In genomic region chr8:86758651-86759050, GRCm38 (mm10) we compare ENCODE assay signal across 18 mouse cellular contexts. TPM values are rescaled to one million over a fixed set of nuclear protein-coding genes. Genes with fewer than 3 reads are reported as not detected.
DNase-seq lines count a peak whose midpoint lies in the region; ATAC-seq and TF ChIP-seq lines count a peak whose summit lies in the region.
"Had no signal": no experiment of that assay in that cellular context is flagged by ENCODE, and none has a peak within 500 bp of the region (broad histone marks: within the 10 kb centered on the region; RNA-seq: fewer than 3 reads in every experiment).

No protein-coding gene starts in this region.

- no peaks in the 10 kb centered on the region for H3K9me3 ChIP-seq in lung, postnatal 0 days (ENCODE audit: low read length)
- no peaks in the 10 kb centered on the region for H3K9me3 ChIP-seq in intestine, postnatal 0 days (ENCODE audit: control insufficient read depth)
- H3K9me3 ChIP-seq: embryonic facial prominence, embryonic 13.5 days; forebrain, embryonic 15.5 days; midbrain, embryonic 10.5 days had no signal

- peaks cover 4% of the 10 kb centered on the region; the same call in 1 of the 2 replicates for H3K4me1 ChIP-seq in lung, postnatal 0 days (ENCODE audit: insufficient read depth, low read depth, low read length)
- 0 out of 2 replicates have a peak, but pooled peaks cover 11% of the 10 kb centered on the region for H3K4me1 ChIP-seq in intestine, postnatal 0 days (replicated peaks; ENCODE audit: control insufficient read depth, insufficient read depth, low read length)
- H3K4me1 ChIP-seq: embryonic facial prominence, embryonic 13.5 days had no signal

- no peak for DNase-seq in lung, postnatal 0 days (ENCODE audit: low spot score)
- no peak for DNase-seq in lung, postnatal 25 days (ENCODE audit: low spot score)
- DNase-seq in MN1 (ENCODE audit: low spot score): no peak
- DNase-seq in layer of hippocampus, adult 9-10 months (ENCODE audit: low spot score): no peak
- DNase-seq in right cerebral cortex, postnatal 4 days: no peak
- DNase-seq: cerebellum, adult 2 months; gastrocnemius, postnatal 25 days; heart, postnatal 10 days; kidney, adult 8-10 months; kidney, postnatal 36 days; right cerebral cortex, postnatal 25 days; thymus, postnatal 14 days had no signal

- no peak for TF ChIP-seq EP300 in lung, postnatal 0 days (IDR thresholded peaks at IDR 0.05)

- 45% methylated on average over 3 of the region's 3 CpGs for WGBS in lung, postnatal 0 days
- 46% methylated on average over 3 of the region's 3 CpGs for WGBS in intestine, postnatal 0 days

- H3K4me2 ChIP-seq in lung, postnatal 0 days (replicated peaks; ENCODE audit: low read depth, low read length): no peak overlapping the region
- H3K4me2 ChIP-seq in intestine, postnatal 0 days (replicated peaks; ENCODE audit: low read depth): no peak overlapping the region
- H3K4me2 ChIP-seq: embryonic facial prominence, embryonic 13.5 days; forebrain, embryonic 15.5 days; heart, embryonic 11.5 days had no signal

- no peaks in the 10 kb centered on the region for H3K36me3 ChIP-seq in lung, postnatal 0 days (ENCODE audit: insufficient read depth, low read length)
- no peaks in the 10 kb centered on the region for H3K36me3 ChIP-seq in intestine, postnatal 0 days (ENCODE audit: control insufficient read depth, insufficient read depth)
- H3K36me3 ChIP-seq: embryonic facial prominence, embryonic 13.5 days; forebrain, embryonic 15.5 days; midbrain, embryonic 10.5 days had no signal

- H3K27me3 ChIP-seq in lung, postnatal 0 days (replicated peaks; ENCODE audit: insufficient read depth, low read length): no peaks in the 10 kb centered on the region
- no peaks in the 10 kb centered on the region for H3K27me3 ChIP-seq in intestine, postnatal 0 days (replicated peaks; ENCODE audit: control insufficient read depth, insufficient read depth, low read length)
- H3K27me3 ChIP-seq: forebrain, embryonic 15.5 days had no signal

- no peak overlapping the region for H3K4me3 ChIP-seq in lung, postnatal 0 days (ENCODE audit: low read depth, low read length)
- H3K4me3 ChIP-seq in intestine, postnatal 0 days (ENCODE audit: low read depth, low read length): no peak overlapping the region
- H3K4me3 ChIP-seq: embryonic facial prominence, embryonic 13.5 days; forebrain, embryonic 15.5 days; midbrain, embryonic 10.5 days had no signal

- peak; percentile 49 for ATAC-seq in lung, postnatal 0 days
- ATAC-seq in intestine, postnatal 0 days: peak; percentile 31; the same call in 1 of the 2 replicates
- peak; percentile 15 for ATAC-seq in megakaryocyte progenitor cell, adult 5-6 weeks (replicated peaks; ENCODE audit: poor library complexity)
- ATAC-seq: forebrain, embryonic 15.5 days had no signal

- TF ChIP-seq CTCF in lung, postnatal 0 days (IDR thresholded peaks at IDR 0.05): no peak
- TF ChIP-seq CTCF in intestine, postnatal 0 days (IDR thresholded peaks at IDR 0.05; ENCODE audit: low read depth): no peak

- no peak overlapping the region for H3K27ac ChIP-seq in lung, postnatal 0 days (ENCODE audit: low read length)
- peak overlapping the region; percentile 46; the same call in 1 of the 2 replicates for H3K27ac ChIP-seq in intestine, postnatal 0 days (ENCODE audit: low read depth, low read length)
- H3K27ac ChIP-seq: embryonic facial prominence, embryonic 13.5 days; forebrain, embryonic 15.5 days; midbrain, embryonic 10.5 days had no signal

- H3K9ac ChIP-seq in lung, postnatal 0 days (replicated peaks; ENCODE audit: low read depth): no peak overlapping the region
- no peak overlapping the region for H3K9ac ChIP-seq in intestine, postnatal 0 days (ENCODE audit: low read depth, low read length)
- H3K9ac ChIP-seq: embryonic facial prominence, embryonic 13.5 days; forebrain, embryonic 15.5 days had no signal

RNA-seq across cellular contexts. Expression of gene Siah1a, which starts 12.9 kb away (rescaled TPM):
- 43.3 and 50.3 TPM in 2 replicates for polyA plus RNA-seq in lung, postnatal 0 days (2015; fragmentation: Nextera tagmentation; extraction: Ambion mirVana)
- polyA plus RNA-seq in intestine, postnatal 0 days (2015; fragmentation: Nextera tagmentation; extraction: Ambion mirVana): 26.3 and 26.5 TPM in 2 replicates
- total RNA-seq in megakaryocyte progenitor cell, adult 5-6 weeks (2015): 15.6 and 17.4 TPM in 2 replicates
- 17.4 and 19.9 TPM in 2 replicates for total RNA-seq in megakaryocyte progenitor cell, adult 5-6 weeks (2017)

RNA-seq across cellular contexts. Expression of gene Gm10638, which starts 13.2 kb away (rescaled TPM):
- polyA plus RNA-seq in lung, postnatal 0 days (2015; fragmentation: Nextera tagmentation; extraction: Ambion mirVana): 8.5 and 9.5 TPM in 2 replicates
- 3.5 and 4.3 TPM in 2 replicates for polyA plus RNA-seq in intestine, postnatal 0 days (2015; fragmentation: Nextera tagmentation; extraction: Ambion mirVana)
- total RNA-seq in megakaryocyte progenitor cell, adult 5-6 weeks (2015): 0.17 TPM in 1 of 2 replicates, not detected in the other
- total RNA-seq in megakaryocyte progenitor cell, adult 5-6 weeks (2017): 0.42 TPM in 1 of 2 replicates, not detected in the other
